Mouse (Mus musculus): ENCODE data around the gene Galnt13. TPM values are rescaled to one million over a fixed set of nuclear protein-coding genes. Genes with fewer than 3 reads are reported as not detected.

The Galnt13 gene
- polyA plus RNA-seq, 1 experiment from 2014 or later: 12.7 TPM

DNA sequence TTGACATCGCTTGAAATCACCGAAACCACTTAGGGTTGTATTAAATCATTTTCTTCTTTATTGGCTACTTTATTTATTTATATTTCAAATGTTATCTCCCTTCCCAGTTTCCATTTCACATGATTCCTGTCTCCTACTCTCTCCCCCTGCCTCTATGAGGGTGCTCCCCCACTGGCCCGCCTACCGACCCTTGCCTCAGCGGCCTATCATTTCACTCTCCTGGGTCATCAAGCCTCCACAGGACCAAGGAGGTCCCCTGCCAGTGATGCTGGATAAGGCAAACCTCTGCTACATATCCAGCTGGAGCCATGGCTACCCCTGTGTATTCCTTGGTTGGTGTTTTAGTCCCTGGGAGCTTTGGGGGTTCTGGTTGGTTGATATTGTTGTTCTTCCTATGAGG, 667.4 kb downstream of the Galnt13 start:
- Histone ChIP-seq H3K36me3 (ENCODE audit: control insufficient read depth, insufficient read depth, low read length) (no peaks in the 10 kb centered on the region), H3K4me1 (ENCODE audit: control insufficient read depth, insufficient read depth, low read length) (no peaks in the 10 kb centered on the region), H3K4me3 (ENCODE audit: low read depth, low read length) (no peak overlapping the region), H3K27me3 (ENCODE audit: control insufficient read depth, insufficient read depth, low read depth, low read length) (no peaks in the 10 kb centered on the region), H3K4me2 (ENCODE audit: low read length) (no peak overlapping the region), H3K9ac (ENCODE audit: low read depth, low read length) (no peak overlapping the region), H3K9me3 (replicated peaks; ENCODE audit: control insufficient read depth, low read length, poor library complexity, severe bottlenecking) (no peaks in the 10 kb centered on the region), H3K27ac (ENCODE audit: low read length) (no peak overlapping the region)
- 96% methylated on average over 5 of the region's 5 CpGs for WGBS
- no peak for ATAC-seq

DNA sequence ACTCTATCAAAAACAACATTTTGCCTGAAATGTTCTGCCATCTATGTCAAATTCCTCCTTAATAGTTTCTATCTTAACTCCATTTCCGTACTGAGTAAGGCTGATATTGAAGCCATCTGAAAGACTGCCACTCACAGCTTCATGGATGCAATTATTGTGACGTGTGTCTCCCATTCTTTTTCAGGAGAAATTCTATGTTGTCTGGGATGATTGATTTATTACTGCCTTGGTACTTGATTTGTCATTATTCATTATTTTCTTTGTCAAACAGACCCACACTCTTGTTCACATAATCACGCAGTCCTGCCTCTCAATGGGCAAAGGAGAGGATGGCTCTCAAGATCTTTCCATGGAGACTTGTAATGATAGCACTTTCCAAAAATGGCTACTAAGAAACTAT, 671.7 kb downstream of the Galnt13 start:
- no peak overlapping the region for H3K9ac ChIP-seq (ENCODE audit: low read depth, low read length)
- no peak overlapping the region for H3K27ac ChIP-seq (ENCODE audit: low read length)
- ATAC-seq: no peak
- H3K9me3 ChIP-seq (replicated peaks; ENCODE audit: control insufficient read depth, low read length, poor library complexity, severe bottlenecking): no peaks in the 10 kb centered on the region
- no peaks in the 10 kb centered on the region for H3K4me1 ChIP-seq (ENCODE audit: control insufficient read depth, insufficient read depth, low read length)
- no peaks in the 10 kb centered on the region for H3K27me3 ChIP-seq (ENCODE audit: control insufficient read depth, insufficient read depth, low read depth, low read length)
- H3K4me3 ChIP-seq (ENCODE audit: low read depth, low read length): no peak overlapping the region
- no peak overlapping the region for H3K4me2 ChIP-seq (ENCODE audit: low read length)
- 66% methylated on average over 3 of the region's 3 CpGs for WGBS
- no peaks in the 10 kb centered on the region for H3K36me3 ChIP-seq (ENCODE audit: control insufficient read depth, insufficient read depth, low read length)

DNA sequence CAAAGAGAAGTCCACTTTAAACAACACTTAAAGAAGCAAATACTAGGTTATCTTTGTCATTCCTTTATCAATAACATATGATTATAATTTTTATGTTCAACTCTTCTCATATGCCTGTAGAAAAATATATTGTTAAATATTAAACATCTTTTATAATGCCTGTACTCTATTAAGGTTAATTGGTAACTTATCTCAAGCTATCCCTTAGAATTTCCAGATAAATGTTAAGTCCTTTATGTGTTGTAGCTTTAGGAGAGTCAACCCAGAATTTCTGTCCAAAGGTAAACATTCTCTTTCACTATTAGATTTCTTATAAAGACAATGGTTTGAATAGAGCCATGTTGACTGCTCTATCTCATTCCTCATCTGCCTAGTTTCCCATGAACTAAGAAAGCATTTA, 717.0 kb downstream of the Galnt13 start:
- H3K4me2 ChIP-seq (ENCODE audit: low read length): no peak overlapping the region

DNA sequence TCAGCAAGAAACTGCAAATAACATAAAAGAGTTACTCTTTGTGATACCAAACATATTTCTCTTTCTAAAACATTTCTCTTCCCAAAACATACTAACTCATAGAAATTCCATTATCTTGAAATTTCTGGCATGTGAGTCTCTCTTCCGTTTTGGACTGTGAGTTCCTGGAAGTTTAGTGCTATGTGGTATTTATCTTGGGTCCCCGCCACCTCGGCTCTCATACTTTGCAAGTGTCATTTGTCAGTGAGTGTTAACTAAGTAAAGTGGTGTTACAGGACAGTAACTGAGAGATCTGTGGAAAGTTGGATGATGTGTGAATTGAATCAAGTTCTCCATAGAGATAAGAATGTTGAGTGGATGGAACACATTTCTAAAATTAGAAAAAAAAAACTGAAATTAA, 728.7 kb downstream of the Galnt13 start:
- H3K9ac ChIP-seq (ENCODE audit: low read depth, low read length): no peak overlapping the region
- 92% methylated on average over 3 of the region's 3 CpGs for WGBS
- H3K9me3 ChIP-seq (replicated peaks; ENCODE audit: control insufficient read depth, low read length, poor library complexity, severe bottlenecking): no peaks in the 10 kb centered on the region
- H3K4me3 ChIP-seq (ENCODE audit: low read depth, low read length): no peak overlapping the region
- H3K27me3 ChIP-seq (ENCODE audit: control insufficient read depth, insufficient read depth, low read depth, low read length): no peaks in the 10 kb centered on the region
- H3K4me2 ChIP-seq (ENCODE audit: low read length): no peak overlapping the region
- no peaks in the 10 kb centered on the region for H3K36me3 ChIP-seq (ENCODE audit: control insufficient read depth, insufficient read depth, low read length)
- no peak for ATAC-seq
- no peak overlapping the region for H3K27ac ChIP-seq (ENCODE audit: low read length)
- no peaks in the 10 kb centered on the region for H3K4me1 ChIP-seq (ENCODE audit: control insufficient read depth, insufficient read depth, low read length)

More for the DNA sequence above, 717.0 kb downstream of the Galnt13 start:
- Histone ChIP-seq H3K27ac (ENCODE audit: low read length) (no peak overlapping the region), H3K4me3 (ENCODE audit: low read depth, low read length) (no peak overlapping the region), H3K4me1 (ENCODE audit: control insufficient read depth, insufficient read depth, low read length) (no peaks in the 10 kb centered on the region), H3K9ac (ENCODE audit: low read depth, low read length) (no peak overlapping the region), H3K9me3 (replicated peaks; ENCODE audit: control insufficient read depth, low read length, poor library complexity, severe bottlenecking) (no peaks in the 10 kb centered on the region), H3K36me3 (ENCODE audit: control insufficient read depth, insufficient read depth, low read length) (no peaks in the 10 kb centered on the region), H3K27me3 (ENCODE audit: control insufficient read depth, insufficient read depth, low read depth, low read length) (no peaks in the 10 kb centered on the region)
- no peak for ATAC-seq
